Mouse (Mus musculus) hindbrain, embryonic 13.5 days (tissue): ENCODE results near the gene Gm28044. TPM values are rescaled to one million over a fixed set of nuclear protein-coding genes. Genes with fewer than 3 reads are reported as not detected.
"Not testable (repeated sequence)": the region's sequence is repeated elsewhere in the genome, so short reads cannot be mapped to it uniquely, and the experiment has no call there.

Experiments used
- ATAC-seq: fragments of 200-750 bp; cut with Nextera tagmentation; 2 replicates; pipeline ENCODE4 v1.8.0; 2017; ENCODE audit warnings: moderate TSS enrichment; ENCODE audit not compliant: low FRiP score
- H3K27ac ChIP-seq: fragments of 300-500 bp; sonication (generic); 2 replicates; pipeline ENCODE4 v1.5.1; 2015; ENCODE audit warnings: inconsistent platforms, mild to moderate bottlenecking, moderate library complexity
- H3K27me3 ChIP-seq: fragments of 300-500 bp; sonication (generic); 2 replicates; pipeline ENCODE4 v1.6.1; 2015; ENCODE audit warnings: mild to moderate bottlenecking, inconsistent platforms
- H3K36me3 ChIP-seq: fragments of 300-500 bp; sonication (generic); 2 replicates; pipeline ENCODE4 v1.6.1; 2015; ENCODE audit warnings: mild to moderate bottlenecking, inconsistent platforms
- H3K4me1 ChIP-seq: fragments of 300-500 bp; sonication (generic); replicated peaks from 2 replicates; pipeline ENCODE4 v1.6.1; 2015; ENCODE audit warnings: inconsistent platforms
- H3K4me2 ChIP-seq: fragments of 300-500 bp; sonication (generic); 2 replicates; pipeline ENCODE4 v1.6.1; 2015; ENCODE audit warnings: inconsistent platforms, mild to moderate bottlenecking, moderate library complexity
- H3K4me3 ChIP-seq: fragments of 300-500 bp; sonication (generic); 2 replicates; pipeline ENCODE4 v1.5.1; 2015; ENCODE audit warnings: mild to moderate bottlenecking, inconsistent platforms
- H3K9ac ChIP-seq: fragments of 300-500 bp; sonication (generic); 2 replicates; pipeline ENCODE4 v1.6.1; 2015; ENCODE audit warnings: mild to moderate bottlenecking, inconsistent platforms
- H3K9me3 ChIP-seq: fragments of 300-500 bp; sonication (generic); 2 replicates; pipeline ENCODE4 v1.6.1; 2016; ENCODE audit warnings: inconsistent platforms
- WGBS: fragments of 180-500 bp; shearing (Covaris S2); methylation state at CpG from one replicate; pipeline ENCODE4 v1.1.7; 2015; 5-methylcytosine and 5-hydroxymethylcytosine counted together
- polyA plus RNA-seq: library from polyadenylated mRNA; unstranded; fragments of >200 nt; fragmentation: Nextera tagmentation; extraction: Ambion mirVana; gene quantifications from 2 replicates; pipeline ENCODE4 v1.2.1, GENCODE M21; 2015

The Gm28044 gene
- polyA plus RNA-seq, result 0.44 TPM in 1 of 2 replicates, not detected in the other

GRCm38 (mm10) chr13:67360131-67360744, at the start of gene Gm28044, which contains the start of gene Zfp953:
Gene Gm28044 (minus strand): TSS chr13:67360536.
Gene Zfp953 (minus strand): TSS chr13:67360605.
- Histone ChIP-seq H3K4me3 (peak within 1 kb of the TSS; percentile 75), H3K27me3 (no peaks in the 10 kb centered on the region), H3K4me2 (peak within 1 kb of the TSS; percentile 80), H3K9me3 (no peaks in the 10 kb centered on the region), H3K9ac (peak within 1 kb of the TSS; percentile 74), H3K27ac (peak within 1 kb of the TSS; percentile 44; the same call in 1 of the 2 replicates), H3K36me3 (no peaks in the 10 kb centered on the region), H3K4me1 (peaks cover 10% of the 10 kb centered on the region)
- under 1% methylated on average over 15 of the region's 15 CpGs for WGBS
- peak; percentile 94 for ATAC-seq

DNA sequence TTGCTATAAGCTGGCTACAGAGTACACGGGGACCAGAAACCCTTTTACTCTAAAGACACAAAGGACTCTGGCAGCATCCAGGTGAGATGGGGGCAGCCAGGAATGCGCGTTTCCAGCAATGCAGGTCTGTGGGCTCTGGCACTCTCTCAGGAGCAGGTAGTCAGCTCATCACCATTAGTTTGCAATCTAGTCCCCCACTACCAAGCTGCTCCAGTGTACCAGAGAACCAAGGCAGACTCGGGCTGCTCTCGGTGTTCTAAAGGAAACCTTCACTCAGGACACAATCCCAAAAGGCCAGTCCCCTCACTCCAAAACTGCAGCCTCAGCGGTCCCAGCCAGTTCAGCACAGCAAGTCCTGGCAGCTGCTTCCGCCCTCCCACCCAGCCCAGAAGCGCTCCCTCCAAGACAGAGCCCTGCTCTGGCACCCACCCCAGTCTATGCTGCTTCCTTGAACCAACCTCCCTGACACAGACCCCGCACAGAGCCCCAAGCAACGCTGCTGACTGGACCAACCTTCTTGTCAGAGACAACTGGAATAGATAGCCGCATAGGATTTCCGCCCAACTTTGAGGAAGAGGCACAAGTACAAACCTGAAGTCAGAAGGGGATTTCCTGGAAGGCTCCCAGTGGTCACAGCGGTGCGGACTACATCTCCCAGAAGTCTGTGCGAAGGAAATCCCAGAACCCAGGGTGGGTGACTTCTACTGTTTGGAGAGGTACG, 39.0 kb upstream of the Gm28044 start, which contains the start of gene Zfp429:
Gene Zfp429, minus strand, starts transcription at position 637 of the 721 bp plus-strand sequence.
- peak within 1 kb of the TSS; percentile 58 for H3K4me3 ChIP-seq
- H3K9me3 ChIP-seq, H3K27me3 ChIP-seq, H3K4me1 ChIP-seq, H3K36me3 ChIP-seq, H3K27ac ChIP-seq: not testable (repeated sequence)
- WGBS, result 4% methylated on average over 15 of the region's 16 CpGs
- peak within 1 kb of the TSS; percentile 66 for H3K9ac ChIP-seq
- peak; percentile 97 for ATAC-seq
- peak within 1 kb of the TSS; percentile 63 for H3K4me2 ChIP-seq

DNA sequence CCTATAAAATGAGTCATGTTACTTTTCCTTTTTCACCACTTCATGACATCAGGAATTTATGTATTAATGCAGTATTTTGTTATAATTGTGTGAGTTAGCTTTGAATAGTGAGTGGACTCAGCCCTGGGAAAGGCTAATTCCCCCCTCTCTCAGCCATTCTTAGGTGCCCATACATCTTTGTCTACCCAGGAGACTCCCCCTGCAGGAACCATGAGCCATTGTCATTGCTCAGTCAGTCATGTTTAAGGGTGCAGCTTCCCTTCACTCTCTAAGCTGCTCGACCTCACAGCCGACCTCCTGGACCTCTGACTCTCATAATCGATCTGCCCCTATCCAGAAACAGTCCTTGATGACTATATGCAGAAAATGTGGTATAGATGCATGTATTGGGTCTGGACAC, 15.9 kb upstream of the Gm28044 start:
- 59% methylated on average over 3 of the region's 3 CpGs for WGBS
- H3K4me1 ChIP-seq, H3K4me2 ChIP-seq, H3K27ac ChIP-seq, ATAC-seq, H3K9me3 ChIP-seq, H3K36me3 ChIP-seq, H3K27me3 ChIP-seq, H3K4me3 ChIP-seq, H3K9ac ChIP-seq: not testable (repeated sequence)

DNA sequence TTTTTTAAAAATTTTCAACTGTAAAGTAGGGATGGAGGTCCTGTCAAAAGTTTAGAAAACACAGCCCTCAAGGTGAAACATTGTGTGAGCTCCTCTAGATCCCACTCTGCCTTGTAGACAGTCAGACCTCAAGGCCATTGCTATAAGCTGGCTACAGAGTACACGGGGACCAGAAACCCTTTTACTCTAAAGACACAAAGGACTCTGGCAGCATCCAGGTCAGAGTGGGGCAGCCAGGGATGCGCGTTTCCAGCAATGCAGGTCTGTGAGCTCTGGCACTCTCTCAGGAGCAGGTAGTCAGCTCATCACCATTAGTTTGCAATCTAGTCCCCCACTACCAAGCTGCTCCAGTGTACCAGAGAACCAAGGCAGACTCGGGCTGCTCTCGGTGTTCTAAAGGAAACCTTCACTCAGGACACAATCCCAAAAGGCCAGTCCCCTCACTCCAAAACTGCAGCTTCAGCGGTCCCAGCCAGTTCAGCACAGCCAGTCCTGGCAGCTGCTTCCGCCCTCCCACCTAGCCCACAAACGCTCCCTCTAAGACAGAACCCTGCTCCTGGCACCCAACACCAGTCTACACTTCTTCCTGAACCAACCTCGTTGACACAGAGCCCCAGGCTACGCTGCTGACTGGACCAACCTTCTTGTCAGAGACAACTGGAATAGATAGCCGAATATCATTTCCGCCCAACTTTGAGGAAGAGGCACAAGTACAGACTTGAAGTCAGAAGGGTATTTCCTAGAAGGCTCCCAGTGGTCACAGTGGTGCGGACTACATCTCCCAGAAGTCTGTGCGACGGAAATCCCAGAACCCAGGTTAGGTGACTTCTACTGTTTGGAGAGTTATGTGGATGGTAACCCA, 14.9 kb upstream of the Gm28044 start, which contains the start of the genes Gm28041 and Zfp456:
Gene Gm28041, minus strand, starts transcription at position 684 of the 862 bp plus-strand sequence.
Gene Zfp456, minus strand, starts transcription at position 761 of the 862 bp plus-strand sequence.
- not testable (repeated sequence) for H3K27me3 ChIP-seq, H3K4me1 ChIP-seq, H3K27ac ChIP-seq, H3K36me3 ChIP-seq, H3K9me3 ChIP-seq
- Histone ChIP-seq H3K4me2 (peak within 1 kb of the TSS; percentile 58), H3K4me3 (peak within 1 kb of the TSS; percentile 39), H3K9ac (peak within 1 kb of the TSS; percentile 61; the same call in 1 of the 2 replicates)
- 23% methylated on average over 15 of the region's 15 CpGs for WGBS
- ATAC-seq, result peak; percentile 96

DNA sequence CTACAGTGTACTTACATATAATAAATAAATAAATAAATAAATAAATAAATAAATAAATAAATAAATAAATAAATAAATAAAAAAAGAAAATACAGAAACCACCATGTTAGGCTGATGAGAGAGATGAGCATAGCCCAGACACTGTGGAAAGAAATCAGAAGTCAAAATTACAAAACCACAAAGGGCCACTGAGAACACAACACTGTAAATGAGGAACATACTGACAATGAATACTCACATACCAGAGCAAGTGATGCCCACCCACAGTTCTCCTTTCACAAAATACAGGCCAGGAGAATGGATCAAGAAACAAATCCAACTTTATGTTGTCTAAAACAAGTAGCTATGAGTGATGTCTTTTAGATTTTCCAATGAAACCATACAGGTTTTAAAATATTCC, 8.5 kb downstream of the Gm28044 start:
- Histone ChIP-seq H3K4me2 (no peak overlapping the region), H3K4me1 (no peaks in the 10 kb centered on the region), H3K27ac (no peak overlapping the region), H3K27me3 (no peaks in the 10 kb centered on the region), H3K36me3 (no peaks in the 10 kb centered on the region), H3K9me3 (no peaks in the 10 kb centered on the region), H3K4me3 (no peak overlapping the region), H3K9ac (no peak overlapping the region)
- no peak for ATAC-seq

DNA sequence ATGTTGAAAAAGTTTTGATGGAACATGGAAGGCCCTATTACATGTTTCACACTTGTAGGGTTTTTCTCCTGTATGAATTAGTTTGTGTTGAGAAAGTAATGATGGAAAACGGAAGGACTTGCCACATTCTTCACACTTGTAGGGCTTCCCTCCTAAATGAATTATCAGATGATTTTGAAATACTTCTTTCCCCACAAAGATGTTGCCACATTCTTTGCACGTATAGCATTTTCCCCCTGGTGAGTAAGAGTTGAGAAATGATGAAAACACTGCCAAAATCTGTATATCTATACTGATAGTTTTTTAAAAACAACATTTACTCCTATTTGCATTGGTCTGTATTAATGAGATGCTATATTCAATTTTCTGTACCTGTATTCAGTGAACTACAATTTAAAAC, 16.9 kb downstream of the Gm28044 start:
- Histone ChIP-seq H3K27me3 (no peaks in the 10 kb centered on the region), H3K27ac (no peak overlapping the region), H3K4me1 (no peaks in the 10 kb centered on the region), H3K36me3 (0 out of 2 replicates have a peak, but pooled peaks cover 8% of the 10 kb centered on the region), H3K9ac (no peak overlapping the region), H3K4me2 (no peak overlapping the region), H3K9me3 (no peaks in the 10 kb centered on the region), H3K4me3 (no peak overlapping the region)
- 91% methylated on average over 2 of the region's 2 CpGs for whole genome bisulfite sequencing
- ATAC-seq, result no peak

DNA sequence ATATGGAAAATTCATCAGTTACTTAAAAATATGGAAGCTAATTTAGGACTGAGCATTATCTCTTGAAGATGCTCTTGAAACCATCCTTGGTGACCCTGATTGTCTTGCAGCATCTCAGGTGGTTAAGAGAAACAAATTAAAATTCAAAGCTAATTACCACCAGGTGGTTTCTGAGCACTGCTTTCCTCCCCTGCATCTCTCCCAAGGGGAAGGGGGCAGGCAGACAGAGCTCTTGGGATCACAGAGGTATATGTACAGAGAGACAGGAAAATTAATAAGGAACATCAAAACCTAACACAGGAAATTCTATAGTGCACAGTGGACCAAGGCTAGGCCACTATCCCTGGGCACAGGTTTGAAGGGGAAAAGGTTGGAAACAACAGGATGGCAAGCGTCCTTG, 27.5 kb downstream of the Gm28044 start:
- no peak overlapping the region for H3K27ac ChIP-seq
- no peaks in the 10 kb centered on the region for H3K27me3 ChIP-seq
- H3K4me1 ChIP-seq, result peaks cover 14% of the 10 kb centered on the region
- H3K9me3 ChIP-seq, result no peaks in the 10 kb centered on the region
- H3K4me2 ChIP-seq, result peak overlapping the region; percentile 71
- no peaks in the 10 kb centered on the region for H3K36me3 ChIP-seq
- ATAC-seq, result peak; percentile 47; the same call in 1 of the 2 replicates
- WGBS, result 69% methylated on average over 1 of the region's 1 CpGs
- peak overlapping the region; percentile 55 for H3K4me3 ChIP-seq
- H3K9ac ChIP-seq, result peak overlapping the region; percentile 74

- H3K4me1 ChIP-seq, result peaks cover 14% of the 10 kb centered on the region
- peak; percentile 95 for ATAC-seq
- H3K9ac ChIP-seq, result peak within 1 kb of the TSS; percentile 74
- peak within 1 kb of the TSS; percentile 55 for H3K4me3 ChIP-seq
- no peaks in the 10 kb centered on the region for H3K27me3 ChIP-seq
- peak within 1 kb of the TSS; percentile 71 for H3K4me2 ChIP-seq
- H3K27ac ChIP-seq, result no peak within 1 kb of the TSS
- 18% methylated on average over 17 of the region's 17 CpGs for WGBS
- H3K9me3 ChIP-seq, result no peaks in the 10 kb centered on the region
- no peaks in the 10 kb centered on the region for H3K36me3 ChIP-seq
These were observed 28.2 kb downstream of the Gm28044 start, which contains the start of gene Zfp595 for GRCm38 (mm10) chr13:67332019-67332724. Gene Zfp595 (minus strand): TSS chr13:67332570.

GRCm38 (mm10) chr13:67306718-67307117, 53.6 kb downstream of the Gm28044 start:
- Histone ChIP-seq H3K9ac (peak overlapping the region; percentile 61), H3K4me2 (peak overlapping the region; percentile 81), H3K27ac (0 out of 2 replicates have a peak overlapping the region, but pooled peaks have one; percentile 52)

DNA sequence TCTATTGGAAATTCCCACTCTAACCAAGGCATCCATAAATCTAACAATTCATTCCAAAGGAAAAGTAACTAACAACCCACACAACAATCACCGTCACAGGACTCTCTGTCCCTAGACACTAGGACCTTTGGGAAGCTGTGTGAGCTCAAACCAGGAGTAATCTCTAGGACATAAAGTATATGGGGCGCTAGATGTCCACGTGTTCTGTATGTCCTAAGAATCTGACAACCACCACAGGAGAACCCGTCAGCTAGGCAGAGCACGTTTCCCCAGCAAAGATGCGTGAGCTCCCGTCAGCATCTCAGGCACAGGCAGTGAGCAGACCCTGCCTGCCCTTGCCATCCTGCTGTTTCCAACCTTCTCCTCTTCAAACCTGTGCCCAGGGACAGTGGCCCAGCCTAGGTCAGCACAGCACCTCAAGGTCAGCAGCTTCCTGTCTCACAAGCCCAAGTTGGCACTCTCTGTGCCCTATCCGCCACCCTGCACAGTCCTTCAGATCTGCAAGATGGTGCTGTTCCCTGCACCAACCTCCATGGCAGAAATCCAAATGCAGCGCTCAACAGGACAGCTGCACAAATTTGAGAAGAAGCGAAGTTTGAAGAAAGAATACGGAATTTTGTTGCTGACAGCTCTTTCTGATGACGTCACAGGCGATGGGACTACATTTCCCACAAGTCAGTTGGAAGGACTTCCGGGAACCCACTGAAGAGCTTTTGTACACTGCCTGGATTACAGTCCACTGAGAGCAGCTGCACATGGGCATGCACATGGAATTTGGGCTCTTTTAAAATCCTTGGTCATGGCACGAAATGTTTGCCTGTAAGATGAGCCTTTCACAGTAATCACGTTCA, 54.3 kb downstream of the Gm28044 start, which contains the start of gene Zfp457:
Gene Zfp457, minus strand, starts transcription at position 664 of the 851 bp plus-strand sequence.
- WGBS, result 10% methylated on average over 16 of the region's 16 CpGs
- peaks cover 8% of the 10 kb centered on the region for H3K4me1 ChIP-seq
- peak; percentile 100 for ATAC-seq
- H3K9ac ChIP-seq, result peak within 1 kb of the TSS; percentile 85
- H3K36me3 ChIP-seq, result no peaks in the 10 kb centered on the region
- H3K4me2 ChIP-seq, result peak within 1 kb of the TSS; percentile 81
- no peaks in the 10 kb centered on the region for H3K9me3 ChIP-seq
- H3K27ac ChIP-seq, result peak within 1 kb of the TSS; percentile 56; the same call in 1 of the 2 replicates
- H3K4me3 ChIP-seq, result peak within 1 kb of the TSS; percentile 70
- H3K27me3 ChIP-seq, result no peaks in the 10 kb centered on the region

More at GRCm38 (mm10) chr13:67306718-67307117, 53.6 kb downstream of the Gm28044 start:
- no peaks in the 10 kb centered on the region for H3K9me3 ChIP-seq
- no peaks in the 10 kb centered on the region for H3K27me3 ChIP-seq
- ATAC-seq, result peak; percentile 77
- H3K4me1 ChIP-seq, result peaks cover 8% of the 10 kb centered on the region
- 34% methylated on average over 5 of the region's 5 CpGs for WGBS
- H3K36me3 ChIP-seq, result no peaks in the 10 kb centered on the region
- peak overlapping the region; percentile 70 for H3K4me3 ChIP-seq
